Mouse (Mus musculus): ENCODE measurements around the gene Srebf2.
A peak's percentile ranks its signal among the peaks of the same experiment; 100 is the strongest.

Srebf2 gene

GRCm38 (mm10) chr15:82158243-82159035 is 11.5 kb downstream of the Srebf2 start:
- DNase-seq: peak; percentile 43

- DNase-seq: no peak
Observed at GRCm38 (mm10) chr15:82159471-82159870, 12.5 kb downstream of the Srebf2 start.

DNA sequence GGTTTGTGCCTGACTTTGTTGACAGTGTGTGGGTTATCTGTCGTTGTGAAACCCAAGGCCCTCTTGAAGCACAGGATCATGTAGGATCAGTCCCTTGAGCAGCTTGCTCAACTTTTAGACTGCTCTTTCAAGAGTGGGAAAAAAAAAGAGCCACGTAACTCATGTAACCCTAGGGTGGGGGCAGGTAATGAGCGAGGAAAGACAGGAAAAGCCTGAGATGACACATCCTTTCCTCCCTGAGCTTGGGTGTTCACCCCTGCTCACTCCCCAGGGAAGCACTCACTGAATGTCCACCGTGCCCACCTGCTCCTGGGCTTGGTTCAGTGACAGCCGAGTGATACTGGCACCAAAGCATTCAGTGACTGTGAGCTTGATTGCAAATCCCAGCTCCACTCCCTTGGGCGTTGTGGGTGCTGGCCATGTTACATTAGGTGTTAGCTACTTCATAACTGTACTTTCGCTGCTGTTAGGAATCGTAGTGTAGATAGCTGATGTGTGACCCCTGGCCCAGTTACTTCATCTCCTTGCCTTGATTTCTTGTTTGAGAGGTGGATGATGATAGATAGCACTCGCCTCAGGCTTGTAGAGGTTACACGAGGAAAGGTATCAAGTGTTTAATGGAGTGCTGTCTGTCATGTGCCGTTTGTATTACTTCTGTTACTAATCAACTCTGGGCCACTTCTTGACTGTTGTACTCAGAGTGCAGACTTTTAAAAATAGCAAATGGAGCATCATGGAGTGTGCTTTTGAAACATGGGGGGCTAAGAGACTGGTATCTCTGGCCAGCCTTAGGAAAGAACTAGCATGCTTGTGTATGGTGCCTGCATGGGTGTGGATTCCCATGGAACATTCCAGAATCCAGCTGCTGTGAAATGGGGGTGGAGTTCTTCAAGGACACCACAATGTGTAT is 14.0 kb downstream of the Srebf2 start:
- DNase-seq: peak; percentile 21

- no peak for DNase-seq
Observed at GRCm38 (mm10) chr15:82161965-82162600, 15.1 kb downstream of the Srebf2 start.

GRCm38 (mm10) chr15:82163356-82164060 is 16.5 kb downstream of the Srebf2 start:
- DNase-seq: no peak

GRCm38 (mm10) chr15:82164061-82164399 is 17.0 kb downstream of the Srebf2 start:
- DNase-seq: no peak

DNA sequence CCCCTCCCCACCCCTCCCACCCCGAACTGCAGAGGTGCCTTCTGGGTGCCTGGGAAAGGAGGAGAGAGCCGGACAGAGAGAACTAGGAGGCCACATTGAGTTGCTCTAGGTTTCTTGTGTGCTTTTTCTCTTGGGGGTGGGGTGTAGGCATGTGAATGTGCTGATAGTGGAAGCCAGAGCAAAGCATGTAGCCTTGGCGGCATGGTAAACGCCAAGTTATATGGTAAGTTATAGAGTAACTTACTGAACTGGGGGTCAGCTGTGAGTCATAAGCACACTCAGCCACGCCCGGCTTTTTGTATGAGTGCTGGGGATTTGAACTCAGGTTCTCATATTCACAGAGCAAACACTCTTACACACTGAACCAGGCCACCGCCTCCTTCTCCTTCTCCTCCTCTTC is 17.5 kb downstream of the Srebf2 start:
- DNase-seq: no peak

GRCm38 (mm10) chr15:82165332-82166239 is 18.6 kb downstream of the Srebf2 start:
- DNase-seq: peak; percentile 89

GRCm38 (mm10) chr15:82166240-82167100 is 19.5 kb downstream of the Srebf2 start:
- peak; percentile 12 for DNase-seq

DNA sequence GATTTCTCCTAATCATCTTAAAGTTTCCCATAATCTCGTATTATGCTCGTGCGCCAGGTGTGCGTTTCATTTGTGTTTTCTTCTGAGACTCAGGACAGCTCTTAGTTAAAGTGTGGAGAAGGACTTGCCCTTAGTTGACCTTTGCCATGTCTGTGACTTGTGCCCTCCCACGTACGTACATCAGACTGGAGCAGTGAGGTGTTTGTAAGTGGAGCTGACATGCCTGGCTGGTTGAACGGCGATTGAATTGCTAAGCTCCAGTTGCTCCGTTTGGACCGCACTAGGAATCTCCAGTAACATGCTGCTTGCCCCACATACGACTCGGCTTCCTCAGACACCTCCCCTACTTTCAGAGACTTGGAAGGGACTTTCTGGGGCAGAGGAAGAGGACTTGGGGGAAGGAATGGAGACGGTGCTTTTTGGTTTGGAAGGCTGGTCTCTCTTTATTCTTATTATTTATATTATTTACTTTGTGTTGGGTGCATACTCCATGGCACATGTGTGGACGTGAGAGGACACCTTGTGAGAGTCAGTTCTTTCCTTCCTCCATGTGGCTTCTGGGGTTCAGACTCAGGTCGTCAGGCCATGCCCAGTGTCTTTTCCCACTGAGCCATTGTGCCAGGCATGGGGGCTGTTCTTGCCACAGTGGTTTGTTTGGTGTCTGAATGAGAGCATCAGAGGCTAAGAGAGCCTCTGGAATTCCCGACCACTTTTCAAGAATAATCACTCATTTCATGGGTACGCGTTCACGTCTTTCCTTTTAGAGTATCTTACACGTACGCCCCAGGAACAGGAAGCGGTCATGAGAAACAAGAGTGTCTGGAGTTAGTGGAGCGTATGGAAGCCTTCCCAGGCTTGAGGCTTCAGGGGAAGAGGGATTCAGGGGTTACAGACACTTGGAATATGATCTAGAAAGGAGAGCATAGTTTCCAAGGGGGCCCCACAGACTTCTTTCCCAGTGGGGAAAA is 20.5 kb downstream of the Srebf2 start:
- peak; percentile 7 for DNase-seq

- no peak for DNase-seq
Observed at GRCm38 (mm10) chr15:82169671-82170070, 22.7 kb downstream of the Srebf2 start.

DNA sequence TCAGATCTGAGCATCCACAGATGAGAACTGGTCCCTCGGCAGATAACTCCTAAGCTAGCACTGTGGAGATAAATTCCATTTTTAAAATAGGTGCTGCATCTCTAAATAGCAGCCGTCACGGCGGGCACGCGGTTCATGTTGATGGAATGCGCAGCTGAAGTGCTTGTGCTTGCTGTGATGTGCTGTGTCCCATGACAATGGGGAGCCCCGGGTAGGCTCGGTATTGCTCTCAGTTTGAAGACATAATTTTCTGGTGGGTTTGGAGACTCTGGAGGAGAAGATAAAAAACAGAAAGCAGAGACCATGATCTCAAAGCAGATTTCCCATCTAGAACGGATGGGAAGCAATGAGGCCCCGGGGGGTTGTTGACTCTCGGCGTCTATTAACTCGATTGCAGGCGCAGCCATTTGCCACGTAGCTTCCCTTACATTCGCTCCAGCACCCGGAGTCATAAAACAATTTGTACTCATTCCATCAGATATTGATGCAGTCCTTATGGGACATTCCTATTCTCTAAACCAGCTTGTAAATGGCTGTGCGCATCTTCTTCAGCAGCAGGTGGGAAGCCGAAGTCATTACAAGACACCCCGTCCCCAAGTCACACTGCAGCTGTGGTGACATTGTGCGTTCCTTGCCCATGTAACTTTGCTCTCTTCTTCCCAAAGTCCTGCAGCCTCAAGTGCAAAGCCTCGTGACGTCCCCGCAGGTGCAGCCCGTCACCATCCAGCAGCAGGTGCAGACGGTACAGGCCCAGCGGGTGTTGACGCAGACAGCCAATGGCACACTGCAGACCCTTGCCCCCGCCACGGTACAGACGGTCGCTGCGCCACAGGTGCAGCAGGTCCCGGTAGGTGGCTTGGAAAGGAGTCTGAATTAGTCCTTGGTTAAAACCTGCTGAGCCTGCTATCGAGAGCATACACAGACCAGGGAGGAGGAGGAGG is 23.7 kb downstream of the Srebf2 start:
- DNase-seq: no peak

- no peak for DNase-seq
Observed at GRCm38 (mm10) chr15:82172648-82173047, 25.7 kb downstream of the Srebf2 start.

- no peak for DNase-seq
Observed at GRCm38 (mm10) chr15:82175091-82175490, 28.1 kb downstream of the Srebf2 start.

DNA sequence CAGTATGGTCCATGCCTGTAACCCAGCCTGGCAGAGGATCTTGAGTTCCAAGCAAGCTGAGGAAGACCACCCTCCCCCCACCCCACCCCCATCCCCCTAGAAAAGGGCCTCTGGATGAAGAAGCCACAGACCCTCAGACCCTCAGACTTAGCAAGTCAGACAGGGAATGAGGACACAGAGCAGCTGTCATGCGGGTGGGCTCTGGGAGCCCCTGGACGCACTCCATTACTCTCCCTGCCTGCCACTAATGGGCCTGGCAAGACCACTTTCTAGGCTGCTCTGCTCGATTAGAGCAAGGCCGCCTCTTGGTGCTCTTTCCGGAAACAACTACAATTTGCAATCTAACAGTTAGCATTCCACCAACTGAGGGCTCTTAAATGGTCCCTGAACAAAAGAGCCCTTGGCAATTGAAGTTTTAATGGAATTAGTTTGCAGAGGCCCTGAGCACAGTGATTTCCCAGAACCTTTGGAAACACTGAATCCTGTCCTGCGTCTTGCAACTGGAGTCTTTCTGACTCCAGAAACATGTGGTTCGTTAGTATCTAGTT is 30.8 kb downstream of the Srebf2 start:
- no peak for DNase-seq

GRCm38 (mm10) chr15:82181131-82181530 is 34.1 kb downstream of the Srebf2 start:
- DNase-seq: no peak

GRCm38 (mm10) chr15:82182311-82182710 is 35.3 kb downstream of the Srebf2 start:
- DNase-seq: no peak

- no peak for DNase-seq
Observed at GRCm38 (mm10) chr15:82183596-82183995, 36.6 kb downstream of the Srebf2 start.
